Mouse (Mus musculus) MEL-GATA-1-ER (cell line): ENCODE results near the gene Pfkm.

ENCODE experiments used
- DNase-seq: peaks from one replicate; pipeline ENCODE4 v3.0.0-alpha.2; 2012; ENCODE audit warnings: low read depth; ENCODE audit errors: extremely low read depth

The Pfkm gene

GRCm38 (mm10) chr15:98136871-98137270 is 44.5 kb downstream of the Pfkm start:
- DNase-seq = no peak

GRCm38 (mm10) chr15:98139763-98140162 is 47.4 kb downstream of the Pfkm start:
- peak; percentile 13 for DNase-seq

DNA sequence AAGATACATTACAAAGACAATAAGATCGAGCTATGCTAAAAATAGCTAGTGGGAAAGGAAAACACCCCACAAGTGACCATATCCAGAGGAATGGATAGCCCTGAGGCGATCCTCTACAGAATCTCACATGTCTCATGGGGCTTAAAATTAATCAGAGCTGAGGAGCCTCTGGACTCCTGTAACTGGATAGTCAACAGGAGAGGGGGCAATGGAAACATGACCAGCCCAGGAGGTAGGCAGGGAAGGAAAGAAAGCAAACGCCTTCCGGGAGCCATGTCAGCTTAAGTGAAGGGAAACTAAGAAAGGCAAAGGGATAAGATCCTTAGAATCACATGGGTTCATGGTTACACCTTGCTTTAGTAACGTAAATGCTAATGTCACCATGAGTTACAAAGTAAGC is 48.4 kb downstream of the Pfkm start:
- DNase-seq = no peak

- DNase-seq = no peak
Measured at GRCm38 (mm10) chr15:98142515-98142914, 50.1 kb downstream of the Pfkm start.

- no peak for DNase-seq
Measured at GRCm38 (mm10) chr15:98144861-98145507, 52.6 kb downstream of the Pfkm start.

- DNase-seq = peak; percentile 93
Measured at GRCm38 (mm10) chr15:98145559-98146181, 53.3 kb downstream of the Pfkm start.

DNA sequence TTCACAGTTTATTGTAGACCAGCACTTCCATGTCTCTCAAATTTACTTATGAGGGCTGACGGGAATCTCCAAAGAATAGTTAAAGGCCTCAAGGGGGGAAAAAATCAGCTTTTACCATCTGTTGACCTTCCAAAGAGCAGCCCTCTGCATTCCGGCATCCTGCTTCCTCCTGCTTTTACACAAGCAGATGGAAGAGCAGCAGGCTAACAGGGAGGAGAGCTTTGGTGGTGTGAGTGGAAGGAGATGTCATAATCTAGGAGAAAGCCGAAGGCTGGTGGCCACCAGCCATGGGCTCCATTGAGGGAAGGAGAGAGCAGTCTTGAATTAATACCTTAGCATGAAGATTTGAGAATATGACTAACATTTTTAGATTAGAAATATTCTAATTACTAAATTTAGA is 56.0 kb downstream of the Pfkm start:
- DNase-seq = no peak

DNA sequence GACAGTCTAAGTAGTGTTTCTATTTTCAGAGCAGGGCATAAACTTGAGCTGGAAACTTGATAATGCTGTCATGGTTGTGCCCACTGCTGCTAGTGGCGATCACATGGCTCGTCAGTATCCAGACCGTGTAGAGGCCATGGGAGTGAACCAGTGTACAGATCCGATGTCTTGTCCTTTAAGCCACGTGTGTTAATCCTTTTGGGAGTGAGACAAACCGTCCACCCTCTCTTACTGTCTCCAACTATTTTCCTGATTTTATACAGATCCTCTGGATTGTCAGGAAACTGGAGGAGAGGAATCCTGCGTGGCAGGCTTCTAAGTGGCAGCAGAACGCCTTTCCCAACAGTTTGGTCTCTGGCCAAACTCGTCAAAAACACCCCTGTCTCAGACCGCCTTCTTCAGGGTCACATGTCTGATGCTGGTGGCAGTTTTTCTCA is 56.8 kb downstream of the Pfkm start:
- no peak for DNase-seq

GRCm38 (mm10) chr15:98152916-98153315 is 60.5 kb downstream of the Pfkm start:
- DNase-seq = no peak

GRCm38 (mm10) chr15:98153625-98154024 is 61.2 kb downstream of the Pfkm start:
- peak; percentile 68 for DNase-seq

- DNase-seq = no peak
Measured at GRCm38 (mm10) chr15:98154146-98154545, 61.8 kb downstream of the Pfkm start.

DNA sequence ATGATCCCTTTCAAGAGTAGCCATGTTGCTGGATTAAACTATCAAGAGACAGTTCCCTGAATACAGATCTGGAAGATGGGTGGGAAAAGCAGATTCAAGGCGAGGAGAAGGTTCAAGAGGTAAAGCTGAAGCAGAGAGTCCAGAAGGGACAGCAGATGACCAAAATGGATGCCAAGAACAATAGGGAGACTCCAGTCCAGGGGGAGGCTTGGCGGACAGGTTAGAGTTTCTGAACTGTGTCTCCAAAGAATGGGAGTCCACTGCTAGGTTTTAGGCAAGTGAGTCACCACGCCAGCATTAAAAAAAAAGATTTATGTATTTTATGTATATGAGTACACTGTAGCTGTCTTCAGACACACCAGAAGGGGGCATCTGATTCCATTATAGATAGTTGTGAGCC is 62.2 kb downstream of the Pfkm start:
- DNase-seq = no peak

- no peak for DNase-seq
Measured at GRCm38 (mm10) chr15:98155272-98155671, 62.9 kb downstream of the Pfkm start.

- DNase-seq = no peak
Measured at GRCm38 (mm10) chr15:98155944-98156343, 63.6 kb downstream of the Pfkm start.

GRCm38 (mm10) chr15:98157253-98157652 is 64.9 kb downstream of the Pfkm start:
- DNase-seq = no peak

- DNase-seq = no peak
Measured at GRCm38 (mm10) chr15:98161026-98161805, 68.8 kb downstream of the Pfkm start.

- DNase-seq = no peak
Measured at GRCm38 (mm10) chr15:98162561-98162960, 70.2 kb downstream of the Pfkm start.

DNA sequence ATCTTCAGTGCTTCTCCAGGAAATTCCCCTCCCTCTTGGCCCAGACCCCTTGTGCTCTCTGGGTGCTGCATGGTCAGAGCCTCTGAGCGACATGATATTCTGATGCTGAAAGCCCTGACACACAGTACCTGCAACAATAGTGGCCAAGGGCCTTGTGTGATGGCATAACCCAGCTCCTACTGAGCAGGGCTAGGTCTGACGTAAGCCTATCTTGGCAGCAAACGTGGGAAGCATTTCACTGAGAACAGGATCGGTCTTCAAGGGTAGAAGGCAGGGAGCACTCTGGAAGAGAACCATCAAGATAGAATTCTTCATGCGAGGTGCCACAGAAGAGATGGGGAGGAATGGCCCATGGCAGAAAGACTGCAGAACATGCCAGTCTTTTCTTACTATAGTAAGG is 73.1 kb downstream of the Pfkm start, which contains the start of gene Asb8:
Asb8 (minus strand) TSS at position 101 of the 400 bp plus-strand sequence.
- no peak for DNase-seq

- DNase-seq = no peak
Measured at GRCm38 (mm10) chr15:98166963-98167644, 74.7 kb downstream of the Pfkm start, which contains the start of gene Ccdc184. Ccdc184 (plus strand) TSS chr15:98167158.

DNA sequence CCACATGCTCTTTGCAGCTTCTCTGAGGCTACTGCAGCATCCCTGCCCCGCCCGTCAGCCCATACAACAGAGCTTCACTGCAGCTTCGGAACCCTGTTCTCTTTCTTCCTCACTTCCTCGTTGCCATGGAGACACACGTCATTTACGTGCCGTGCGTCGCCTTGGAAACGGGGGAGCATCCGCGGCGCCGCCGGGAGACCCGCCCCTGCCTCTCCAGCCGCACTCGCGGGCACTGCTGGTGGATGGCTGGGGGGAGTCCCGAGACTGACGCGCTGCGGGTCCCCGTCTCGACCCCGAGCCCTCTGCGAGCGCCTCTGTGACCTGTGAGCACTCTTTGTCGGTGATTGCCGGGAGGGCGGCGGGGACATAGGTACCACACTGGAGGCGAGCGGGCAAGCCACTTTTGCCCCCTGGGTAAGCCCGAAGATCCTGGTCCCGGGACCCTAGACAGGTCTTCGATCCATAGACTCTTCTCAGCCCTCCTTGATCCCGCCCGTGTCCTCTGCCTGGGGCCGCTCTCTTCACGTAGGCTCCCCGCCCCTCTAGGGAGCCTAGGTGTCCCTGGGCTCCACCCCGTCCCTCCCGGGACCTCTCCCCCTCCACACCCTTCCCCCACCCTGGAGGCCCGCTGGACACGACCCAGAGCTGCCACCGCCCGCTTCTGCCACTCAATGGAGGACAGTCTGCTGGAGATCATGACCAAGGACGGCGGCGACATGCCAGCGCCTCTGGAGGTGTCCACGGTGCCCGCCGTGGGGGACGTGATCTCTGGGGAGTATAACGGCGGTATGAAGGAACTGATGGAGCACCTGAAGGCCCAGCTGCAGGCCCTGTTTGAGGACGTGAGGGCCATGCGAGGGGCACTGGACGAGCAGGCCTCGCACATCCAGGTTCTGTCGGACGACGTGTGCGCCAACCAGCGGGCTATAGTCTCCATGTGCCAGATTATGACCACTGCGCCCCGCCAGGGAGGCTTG is 75.5 kb downstream of the Pfkm start:
- DNase-seq = no peak

DNA sequence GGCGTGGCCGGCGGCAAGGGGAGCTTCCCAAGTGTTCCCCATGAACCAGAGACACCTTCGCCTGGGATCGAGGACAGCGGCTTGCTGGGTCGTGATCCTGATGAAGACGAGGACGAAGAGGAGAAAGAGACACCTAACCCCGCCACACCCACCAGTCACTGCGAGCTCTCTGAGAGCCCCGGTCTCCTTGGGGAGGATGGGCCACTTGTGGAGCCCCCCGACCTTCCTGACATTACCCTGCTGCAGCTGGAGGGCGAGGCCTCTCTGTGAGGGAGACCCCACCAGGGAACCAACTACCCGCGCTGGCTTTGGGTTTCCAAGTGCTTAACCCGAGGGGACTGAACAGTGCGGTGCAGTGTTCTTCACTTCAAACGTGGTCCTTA is 76.2 kb downstream of the Pfkm start:
- DNase-seq = no peak
